Mouse (Mus musculus) right cerebral cortex, postnatal 14 days (tissue): ENCODE measurements around the gene Phf13.

Experiments used
- DNase-seq: peaks from one replicate; pipeline ENCODE4 v3.0.0; 2022

Gene Phf13

DNA sequence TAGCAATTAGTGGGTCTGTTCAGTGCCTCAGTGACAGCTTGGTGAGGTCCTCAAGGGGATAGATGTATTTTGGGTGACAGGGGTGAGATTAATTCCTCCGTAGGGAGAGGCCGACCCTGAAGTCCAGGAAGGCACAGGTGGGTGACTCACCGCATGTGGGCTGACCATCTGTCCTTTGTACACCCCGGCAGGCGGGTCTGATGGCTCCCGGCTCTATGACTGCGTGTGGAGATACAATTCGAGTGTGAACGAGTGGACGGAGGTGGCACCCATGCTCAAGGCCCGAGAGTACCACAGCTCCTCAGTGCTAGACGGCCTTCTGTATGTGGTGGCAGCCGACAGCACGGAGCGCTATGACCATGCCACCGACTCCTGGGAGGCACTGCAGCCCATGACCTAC lies 16.1 kb upstream of the Phf13 start:
- no peak for DNase-seq

DNA sequence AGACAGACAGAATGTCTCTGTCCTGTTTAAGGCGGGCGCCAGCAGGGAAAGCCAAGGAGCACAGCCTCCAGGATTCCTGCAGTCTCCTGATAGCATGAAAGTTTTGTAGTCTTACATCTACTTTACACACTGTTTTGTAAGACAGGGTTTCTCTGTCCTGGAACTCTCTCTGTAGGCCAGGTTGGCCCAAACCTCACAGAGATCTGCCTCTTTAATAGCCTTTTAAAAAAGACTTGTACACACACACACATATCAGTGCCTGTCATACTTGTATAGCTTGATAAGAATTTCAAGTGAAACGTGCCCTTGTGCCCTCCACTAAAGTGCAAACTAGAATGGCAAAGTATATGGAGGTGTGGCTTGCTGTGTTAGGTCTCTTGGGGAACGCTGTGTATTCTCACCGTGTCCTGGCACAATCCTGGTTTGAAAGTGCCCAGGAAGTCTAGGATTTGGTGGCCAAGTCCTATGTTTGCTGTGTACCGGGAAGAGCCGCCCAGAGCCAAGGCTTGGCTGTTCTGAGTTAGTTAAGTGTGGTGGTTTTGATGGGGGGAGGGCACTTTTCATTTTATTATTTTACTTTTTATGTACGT lies 15.2 kb upstream of the Phf13 start:
- DNase-seq, result no peak

DNA sequence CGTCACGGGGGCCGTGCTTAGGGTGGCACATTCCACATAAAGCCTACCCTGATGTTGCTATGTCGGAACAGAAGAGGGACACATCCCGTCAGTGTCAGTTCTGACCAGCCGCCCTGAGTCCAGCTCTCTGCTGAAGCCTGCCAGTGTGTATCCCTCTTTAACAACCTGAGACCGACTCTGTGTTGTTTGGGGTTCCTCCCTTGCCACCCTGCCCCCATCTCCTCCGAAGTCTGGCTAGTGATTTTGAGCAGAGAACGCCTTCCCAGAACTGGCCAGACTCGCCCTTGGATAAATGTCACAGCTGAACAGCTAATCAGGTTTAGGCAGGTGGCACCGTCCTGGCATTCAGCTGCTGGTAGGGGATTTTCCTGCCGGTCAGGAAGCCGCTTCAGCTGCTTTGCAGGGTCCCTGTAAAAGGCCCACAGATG lies 14.7 kb upstream of the Phf13 start:
- DNase-seq, result no peak

DNA sequence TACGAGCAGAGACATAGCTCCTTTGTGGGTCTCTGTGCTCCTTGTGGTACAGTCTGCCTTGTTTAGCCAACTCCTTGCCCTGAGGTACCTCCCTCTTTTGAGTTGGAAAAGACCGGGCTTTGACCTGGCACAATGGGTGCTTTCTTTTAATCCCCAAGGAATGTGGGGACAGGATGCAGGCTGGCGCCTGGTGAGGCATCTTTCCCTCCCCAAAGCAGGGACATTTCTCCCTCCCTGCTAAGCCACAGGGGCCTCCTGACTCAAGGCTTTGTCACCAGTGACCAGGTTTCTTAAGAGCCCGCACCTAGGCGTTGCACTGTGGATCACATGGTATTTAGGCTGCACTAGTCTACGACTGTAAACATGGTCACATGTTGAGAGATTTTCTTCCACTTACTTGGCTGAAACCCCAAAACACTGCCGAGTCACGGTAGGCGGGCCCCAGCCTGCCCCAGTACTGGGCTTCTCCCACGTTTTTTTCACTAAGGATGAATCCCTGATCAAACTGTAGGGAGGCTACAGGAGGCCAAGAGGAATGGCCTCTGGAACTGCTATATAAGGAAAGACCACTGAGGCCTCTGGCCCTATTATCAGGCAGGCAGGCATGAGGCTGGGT lies 14.1 kb upstream of the Phf13 start:
- no peak for DNase-seq

DNA sequence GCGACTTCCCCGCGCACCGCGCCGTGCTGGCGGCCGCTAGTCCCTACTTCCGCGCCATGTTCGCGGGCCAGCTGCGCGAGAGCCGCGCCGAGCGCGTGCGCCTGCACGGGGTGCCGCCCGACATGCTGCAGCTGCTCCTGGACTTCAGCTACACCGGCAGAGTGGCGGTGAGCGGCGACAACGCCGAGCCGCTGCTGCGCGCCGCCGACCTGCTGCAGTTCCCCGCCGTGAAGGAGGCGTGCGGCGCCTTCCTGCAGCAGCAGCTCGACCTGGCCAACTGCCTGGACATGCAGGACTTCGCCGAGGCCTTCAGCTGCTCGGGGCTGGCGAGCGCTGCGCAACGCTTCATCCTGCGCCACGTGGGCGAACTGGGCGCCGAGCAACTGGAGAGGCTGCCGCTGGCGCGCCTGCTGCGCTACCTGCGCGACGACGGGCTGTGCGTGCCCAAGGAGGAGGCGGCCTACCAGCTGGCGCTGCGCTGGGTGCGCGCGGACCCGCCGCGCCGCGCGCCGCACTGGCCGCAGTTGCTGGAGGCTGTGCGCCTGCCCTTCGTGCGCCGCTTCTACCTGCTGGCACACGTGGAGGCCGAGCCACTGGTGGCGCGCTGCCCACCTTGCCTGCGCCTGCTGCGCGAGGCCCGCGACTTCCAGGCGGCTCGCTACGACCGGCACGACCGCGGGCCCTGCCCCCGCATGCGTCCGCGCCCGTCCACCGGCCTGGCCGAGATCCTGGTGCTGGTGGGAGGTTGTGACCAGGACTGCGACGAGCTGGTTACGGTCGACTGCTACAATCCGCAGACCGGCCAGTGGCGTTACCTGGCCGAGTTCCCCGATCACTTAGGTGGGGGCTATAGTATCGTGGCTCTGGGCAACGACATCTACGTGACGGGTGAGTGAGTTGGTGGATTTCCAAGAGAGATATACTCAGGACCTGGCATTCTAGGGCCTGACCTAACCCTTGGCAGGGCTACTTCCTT lies 13.3 kb upstream of the Phf13 start:
- peak; percentile 78 for DNase-seq

DNA sequence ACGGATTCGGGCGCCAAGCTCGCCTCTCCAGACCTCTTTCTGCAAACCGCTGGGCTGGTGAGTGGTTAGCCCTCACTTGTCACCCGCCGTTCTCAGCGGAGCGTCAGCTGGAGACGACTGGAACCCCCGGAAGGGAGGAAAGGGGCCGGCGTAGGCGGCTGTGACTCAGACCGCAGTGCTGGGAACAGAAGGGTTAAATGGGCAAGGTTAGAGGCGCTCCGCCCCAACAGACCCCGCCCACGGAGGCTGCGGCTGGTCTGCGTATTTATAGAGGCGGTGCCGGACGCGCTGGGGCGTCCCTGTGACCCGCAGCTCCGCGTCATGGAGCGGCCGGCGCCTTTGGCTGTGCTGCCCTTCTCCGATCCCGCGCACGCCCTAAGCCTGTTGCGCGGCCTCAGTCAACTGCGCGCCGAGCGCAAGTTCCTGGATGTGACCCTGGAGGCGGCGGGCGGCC lies 12.6 kb upstream of the Phf13 start, which contains the start of gene Klhl21:
TSS of gene Klhl21 (plus strand) at position 182 of the 454 bp plus-strand sequence.
- peak; percentile 91 for DNase-seq

DNA sequence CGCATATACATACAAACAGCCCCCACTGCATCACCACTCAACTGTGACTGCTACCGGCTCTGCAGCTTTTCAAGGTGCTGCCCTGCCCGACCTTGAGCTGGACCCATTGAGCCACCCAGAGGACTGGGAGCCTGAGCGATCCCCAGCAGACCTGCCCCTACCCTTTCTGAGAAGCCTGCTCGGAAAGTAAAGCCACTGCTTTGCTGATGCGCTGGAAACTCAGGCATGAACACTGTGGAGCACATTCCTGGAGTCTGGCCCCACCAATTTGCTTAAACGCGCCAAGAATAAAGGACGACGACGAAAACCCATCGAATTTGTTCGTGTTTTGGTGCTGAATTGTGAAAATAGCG lies 12.1 kb upstream of the Phf13 start:
- no peak for DNase-seq

DNA sequence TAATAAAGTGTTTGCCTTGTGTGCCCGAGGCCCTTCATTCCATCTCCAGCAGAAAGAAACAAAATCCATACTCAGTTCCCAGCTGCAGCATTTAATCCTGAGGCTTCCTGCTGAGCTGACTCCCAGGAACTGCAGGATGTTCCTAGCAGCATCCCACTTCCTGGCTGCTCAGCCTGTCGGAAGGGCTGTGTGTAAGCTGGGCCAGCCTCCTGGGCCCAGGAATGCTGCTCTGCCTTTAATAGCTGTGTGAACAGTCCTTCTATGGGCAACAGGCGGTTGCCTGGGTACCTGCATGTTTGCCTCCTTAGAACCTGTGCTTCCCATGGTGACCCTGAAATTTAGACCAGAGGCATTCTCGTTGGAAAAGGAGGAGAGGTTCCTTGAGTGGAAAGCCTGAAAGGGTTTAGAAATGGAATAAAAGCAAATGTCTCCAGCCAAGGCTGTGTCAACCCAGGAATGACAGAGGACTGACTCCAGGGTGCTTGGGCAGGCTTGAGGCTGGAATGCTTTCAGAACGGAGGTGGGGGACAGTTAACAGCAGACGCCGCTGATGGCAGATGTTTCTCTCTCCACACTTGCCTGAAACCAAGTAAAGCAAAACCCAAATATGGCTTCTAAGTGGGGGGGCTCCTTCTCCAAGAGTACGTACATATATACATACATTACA lies 11.6 kb upstream of the Phf13 start:
- DNase-seq, result no peak

DNA sequence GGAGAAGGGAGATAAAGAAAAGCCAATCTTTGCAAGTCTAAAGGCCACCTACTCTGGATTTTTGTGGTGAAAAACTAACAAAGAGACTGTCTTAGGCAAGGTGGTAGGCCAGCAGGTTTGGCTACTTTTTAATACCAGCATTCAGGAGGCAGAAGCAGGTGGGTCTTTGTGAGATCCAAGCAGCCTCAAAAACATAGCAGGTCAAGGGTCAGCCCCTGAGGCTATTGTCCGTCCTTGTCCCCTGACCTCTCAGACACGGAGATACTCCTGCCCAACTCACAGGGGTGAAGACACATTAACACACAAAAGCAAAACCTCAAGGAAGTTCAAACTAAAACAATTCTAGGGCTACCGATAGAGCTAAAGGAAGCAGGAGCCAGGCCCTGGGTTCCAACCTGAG lies 10.8 kb upstream of the Phf13 start:
- DNase-seq, result no peak

DNA sequence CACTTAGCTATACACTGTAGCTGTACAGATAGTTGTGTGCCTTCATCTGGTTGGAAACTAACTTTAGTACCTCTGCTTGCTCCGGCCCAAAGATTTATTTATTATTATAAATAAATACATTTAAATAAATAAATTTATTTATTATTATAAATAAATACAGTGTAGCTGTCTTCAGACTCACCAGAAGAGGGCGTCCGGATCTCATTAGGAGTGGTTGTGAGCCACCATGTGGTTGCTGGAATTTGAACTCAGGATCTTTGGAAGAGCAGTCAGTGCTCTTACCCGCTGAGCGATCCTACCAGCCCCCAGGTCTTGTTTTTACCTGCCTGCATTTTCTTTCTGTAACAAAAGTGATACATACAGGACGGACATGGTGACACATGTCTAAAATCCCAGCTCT lies 10.1 kb upstream of the Phf13 start:
- no peak for DNase-seq

DNA sequence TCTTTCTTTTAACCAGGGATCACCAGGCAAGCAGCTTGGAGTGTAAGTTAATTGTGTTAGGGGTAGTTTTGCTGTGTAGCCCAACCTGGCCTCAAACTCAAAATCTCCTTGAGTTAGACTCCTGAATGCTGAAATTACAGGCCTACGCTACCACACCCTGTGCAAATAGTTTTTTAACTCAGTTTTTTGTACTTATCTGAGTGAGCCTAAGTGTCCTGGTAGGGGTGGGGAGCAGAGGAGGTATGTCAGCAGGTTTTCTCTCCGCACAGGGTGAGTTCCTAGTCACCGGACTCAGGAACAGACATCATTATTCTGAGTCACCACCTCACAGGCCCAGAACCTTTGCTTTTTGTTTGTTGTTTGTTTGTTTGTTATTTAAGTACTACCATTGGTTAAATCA lies 6.0 kb upstream of the Phf13 start:
- DNase-seq, result no peak

DNA sequence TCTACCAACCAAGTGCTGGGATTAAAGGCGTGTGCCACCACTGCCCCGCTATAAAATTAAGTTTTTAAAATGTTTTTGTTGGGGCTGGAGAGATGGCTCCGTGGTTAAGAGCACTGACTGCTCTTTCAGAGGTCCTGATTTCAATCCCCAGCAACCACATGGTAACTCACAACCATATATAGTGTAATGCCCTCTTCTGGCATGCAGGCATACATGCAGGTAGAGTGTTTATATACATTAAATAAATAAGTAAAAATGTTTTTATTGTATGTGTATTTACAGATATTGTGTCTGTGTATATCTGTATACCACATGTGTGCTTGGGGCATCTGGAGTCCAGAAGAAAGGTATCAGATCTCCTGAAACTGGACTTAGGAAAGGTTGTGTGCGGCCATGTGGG lies 5.3 kb upstream of the Phf13 start:
- DNase-seq, result no peak

DNA sequence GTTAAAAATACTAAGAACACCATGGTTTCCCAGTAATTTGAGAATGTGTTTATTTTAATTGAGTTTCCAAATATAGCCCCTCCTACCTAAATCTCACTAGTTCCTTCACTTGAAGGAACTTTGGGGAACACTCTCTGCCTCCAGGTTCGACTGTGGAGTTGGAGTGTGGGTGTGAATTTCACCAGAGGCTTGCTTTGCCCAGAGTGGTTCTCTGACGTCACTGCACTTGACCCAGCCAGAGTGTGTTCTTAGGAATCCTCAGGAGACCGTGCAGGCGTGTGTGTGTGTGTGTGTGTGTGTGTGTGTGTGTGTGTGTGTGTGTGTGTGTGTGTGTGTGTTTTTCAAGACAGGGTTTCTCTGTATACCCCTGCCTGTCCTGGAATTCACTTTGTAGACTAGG lies 4.8 kb upstream of the Phf13 start:
- DNase-seq, result no peak

DNA sequence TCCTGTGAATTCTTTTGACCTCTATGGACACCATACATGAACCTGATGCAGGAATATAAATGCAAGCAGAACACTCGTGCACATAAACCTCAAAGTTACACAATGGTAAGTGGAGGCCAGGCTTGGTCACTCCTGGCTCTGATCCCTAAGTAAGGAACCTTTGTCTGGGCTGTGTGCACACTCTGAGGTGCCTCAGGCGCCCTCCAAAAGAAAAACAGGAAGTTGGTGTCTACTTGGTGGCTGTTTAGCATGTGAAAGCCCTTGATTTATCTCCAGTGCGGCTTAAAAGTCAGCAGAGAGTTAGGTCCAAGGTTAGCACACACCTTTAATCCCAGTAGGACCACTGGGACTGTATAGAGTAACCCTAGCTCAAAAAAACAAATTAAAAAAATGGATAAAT lies 3.4 kb upstream of the Phf13 start:
- no peak for DNase-seq

DNA sequence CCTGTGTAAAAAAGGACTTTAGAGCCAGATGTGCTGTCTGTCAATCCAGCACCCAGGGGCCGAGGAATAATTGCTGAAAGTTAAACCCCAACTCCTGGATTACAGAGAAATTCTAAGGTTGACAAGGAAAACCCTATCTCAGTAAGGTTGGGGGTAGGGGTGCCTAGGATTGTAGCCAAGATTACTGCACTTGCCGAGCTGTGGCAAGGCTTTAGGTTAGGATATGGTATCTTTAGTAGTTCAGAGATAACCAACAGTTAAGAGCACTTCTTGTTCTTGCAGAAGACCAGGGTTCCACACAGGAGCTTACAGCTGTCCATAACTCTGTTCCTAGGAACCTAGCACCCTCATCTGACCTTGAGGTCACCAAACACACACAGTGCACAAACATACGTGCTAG lies 1.6 kb upstream of the Phf13 start:
- no peak for DNase-seq

DNA sequence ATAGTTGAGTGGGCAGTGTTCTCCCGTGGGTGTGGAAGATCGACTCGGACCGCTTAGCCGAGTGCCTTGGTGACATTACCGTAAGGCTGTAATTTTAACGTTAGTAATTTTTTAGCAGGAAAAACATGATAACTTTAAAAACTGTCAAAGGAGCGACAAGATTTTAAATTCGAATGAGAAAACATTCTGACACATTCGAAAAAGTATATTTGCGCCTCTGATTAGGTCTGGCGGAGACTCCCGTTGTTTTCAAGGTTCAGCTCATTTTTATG lies 829 bp upstream of the Phf13 start:
- DNase-seq, result no peak

DNA sequence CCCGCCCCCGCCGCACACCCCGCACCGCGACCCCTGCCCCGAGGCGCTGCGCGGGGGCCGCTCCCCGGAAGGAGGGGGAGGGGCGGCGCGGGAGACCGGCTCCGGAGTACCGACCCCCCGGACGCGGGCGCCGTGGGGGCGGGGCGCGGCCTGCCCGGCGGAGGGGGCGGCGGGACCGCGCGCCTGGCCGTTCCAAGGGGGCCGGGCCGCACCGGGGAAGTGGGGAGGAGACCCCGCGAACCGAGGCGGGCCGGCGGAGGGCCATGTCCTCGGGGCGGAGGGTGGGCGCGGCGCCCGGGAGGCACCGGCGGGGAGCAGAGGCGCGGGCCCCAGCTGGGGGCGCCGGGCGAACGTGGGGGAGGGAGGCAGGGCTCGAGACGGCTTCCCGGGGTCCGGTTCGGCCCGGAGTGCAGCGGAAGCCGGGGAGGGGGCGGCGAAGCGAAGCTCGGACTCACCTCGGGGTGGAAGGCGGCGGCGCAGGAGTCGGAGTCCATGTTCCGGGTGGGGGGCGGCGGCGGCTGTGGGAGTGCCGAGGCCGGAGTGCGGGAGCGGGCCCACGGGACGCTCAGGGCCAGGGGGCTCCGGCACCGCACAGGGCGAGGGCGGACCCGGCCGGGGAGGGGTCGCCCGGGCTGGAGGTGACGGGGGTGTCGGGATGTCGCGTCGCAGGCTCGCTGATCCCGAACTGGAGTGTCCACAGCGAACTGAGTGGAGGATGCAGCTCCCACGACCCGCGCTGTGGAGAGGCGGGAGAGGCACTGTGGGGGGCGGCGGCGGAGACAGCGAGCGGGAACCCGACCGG lies 486 bp downstream of the Phf13 start:
- peak; percentile 55 for DNase-seq

DNA sequence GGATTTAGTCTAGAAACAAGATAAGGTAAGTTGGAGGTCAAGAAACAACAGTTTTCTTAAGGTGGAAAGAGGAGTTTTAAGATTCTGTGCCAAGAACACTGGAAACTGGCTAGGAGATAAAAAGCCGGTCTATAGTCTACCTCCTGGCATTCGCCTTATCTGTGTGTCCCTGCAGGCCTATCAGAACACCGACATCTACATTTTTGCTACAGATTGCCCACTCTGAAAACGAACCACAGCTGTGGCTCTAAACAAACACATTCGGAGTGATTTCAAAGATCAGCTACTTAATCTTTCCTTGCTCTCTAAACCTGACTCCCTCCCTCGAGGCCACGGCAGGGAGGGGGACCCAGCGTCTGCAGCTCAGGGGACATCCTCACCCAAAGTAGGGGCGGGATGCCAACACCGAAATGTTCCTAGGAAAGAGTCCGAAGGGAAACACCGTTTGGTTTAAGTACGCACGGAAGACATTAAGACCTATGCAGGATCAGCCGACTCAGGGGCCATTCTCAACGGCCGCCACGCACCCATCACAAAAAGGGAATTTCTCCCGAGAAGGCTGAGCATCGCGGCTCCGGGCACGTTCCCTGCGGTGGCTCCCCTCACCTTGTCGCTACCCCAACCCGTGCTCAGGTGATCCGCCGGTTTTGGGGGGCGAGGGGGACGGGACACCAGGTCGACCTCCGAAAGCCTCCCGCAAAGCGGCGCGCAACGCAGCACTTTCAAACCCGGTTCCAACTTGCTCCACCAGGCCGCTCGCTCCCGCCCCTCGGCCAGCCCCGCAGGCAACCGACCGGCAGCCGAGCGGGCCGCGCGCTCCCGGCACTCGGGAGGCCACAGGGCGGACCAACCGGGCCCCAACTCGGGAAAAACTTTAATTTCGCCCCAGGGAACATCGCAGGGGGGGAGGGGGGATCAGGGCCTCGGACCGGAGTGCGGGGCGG lies 1.6 kb downstream of the Phf13 start:
- DNase-seq, result no peak

DNA sequence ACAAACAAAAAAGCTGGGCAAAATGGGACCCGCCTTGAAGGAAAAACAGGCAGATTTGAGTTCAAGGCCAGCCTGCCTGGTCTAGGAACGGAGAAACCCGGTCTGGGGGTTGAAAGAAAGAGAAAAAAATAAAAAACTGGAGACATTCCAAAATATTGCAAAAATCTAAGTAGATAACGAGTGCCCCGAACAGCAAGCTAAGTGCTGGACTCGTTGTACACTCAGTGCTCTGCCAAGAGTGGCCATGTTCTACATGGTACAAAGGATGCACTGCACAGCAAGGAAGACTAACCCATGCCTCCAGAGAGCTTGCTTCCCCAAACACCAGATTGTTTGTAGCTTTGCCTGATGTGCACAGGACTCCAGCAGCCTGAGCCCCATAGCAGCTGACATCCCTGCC lies 3.0 kb downstream of the Phf13 start:
- no peak for DNase-seq

DNA sequence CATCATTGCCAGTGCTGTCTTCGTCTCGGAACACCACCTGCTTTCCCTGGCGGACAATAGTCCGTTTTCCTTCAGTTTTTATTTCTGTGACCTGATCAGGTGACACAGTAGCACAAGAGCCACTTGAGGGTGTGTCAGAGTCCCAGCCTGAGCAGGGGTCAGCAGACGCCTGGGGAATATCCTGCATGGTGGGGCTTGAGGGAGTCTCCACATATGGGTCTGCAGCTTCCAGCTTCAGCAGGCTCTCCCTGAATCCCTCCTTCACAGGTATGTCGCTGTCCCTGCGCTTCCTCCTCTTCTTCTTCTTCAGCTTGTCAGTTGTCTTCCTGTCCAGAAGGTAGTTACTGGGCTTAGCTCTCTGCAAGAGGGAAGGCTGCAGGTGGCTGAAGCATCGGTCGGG lies 4.0 kb downstream of the Phf13 start:
- no peak for DNase-seq

DNA sequence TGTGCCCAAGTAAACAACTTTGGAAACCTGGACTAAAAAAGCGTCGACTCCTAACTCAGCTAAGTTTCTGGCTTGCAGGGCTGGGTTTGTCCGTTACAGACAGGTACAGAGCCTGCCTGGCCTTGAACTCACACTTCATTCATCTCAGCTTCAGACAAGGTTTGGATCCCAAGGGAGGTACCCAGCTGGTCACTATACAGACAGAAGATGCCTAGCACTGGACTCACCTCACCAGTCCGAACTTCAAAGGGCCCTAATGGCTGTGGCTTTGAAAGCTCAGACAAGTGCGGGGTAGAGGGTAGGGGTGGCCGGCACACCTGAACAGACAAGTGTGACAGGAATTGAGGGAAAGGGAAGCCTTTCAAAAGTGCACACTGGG lies 7.0 kb downstream of the Phf13 start:
- DNase-seq, result no peak
